Mouse (Mus musculus) lung, postnatal 25 days (tissue): ENCODE results near the gene Tyk2.

ENCODE experiments used
- DNase-seq: peaks from one replicate; pipeline ENCODE4 v3.0.0; 2022; ENCODE audit warnings: low spot score

Tyk2 gene

DNA sequence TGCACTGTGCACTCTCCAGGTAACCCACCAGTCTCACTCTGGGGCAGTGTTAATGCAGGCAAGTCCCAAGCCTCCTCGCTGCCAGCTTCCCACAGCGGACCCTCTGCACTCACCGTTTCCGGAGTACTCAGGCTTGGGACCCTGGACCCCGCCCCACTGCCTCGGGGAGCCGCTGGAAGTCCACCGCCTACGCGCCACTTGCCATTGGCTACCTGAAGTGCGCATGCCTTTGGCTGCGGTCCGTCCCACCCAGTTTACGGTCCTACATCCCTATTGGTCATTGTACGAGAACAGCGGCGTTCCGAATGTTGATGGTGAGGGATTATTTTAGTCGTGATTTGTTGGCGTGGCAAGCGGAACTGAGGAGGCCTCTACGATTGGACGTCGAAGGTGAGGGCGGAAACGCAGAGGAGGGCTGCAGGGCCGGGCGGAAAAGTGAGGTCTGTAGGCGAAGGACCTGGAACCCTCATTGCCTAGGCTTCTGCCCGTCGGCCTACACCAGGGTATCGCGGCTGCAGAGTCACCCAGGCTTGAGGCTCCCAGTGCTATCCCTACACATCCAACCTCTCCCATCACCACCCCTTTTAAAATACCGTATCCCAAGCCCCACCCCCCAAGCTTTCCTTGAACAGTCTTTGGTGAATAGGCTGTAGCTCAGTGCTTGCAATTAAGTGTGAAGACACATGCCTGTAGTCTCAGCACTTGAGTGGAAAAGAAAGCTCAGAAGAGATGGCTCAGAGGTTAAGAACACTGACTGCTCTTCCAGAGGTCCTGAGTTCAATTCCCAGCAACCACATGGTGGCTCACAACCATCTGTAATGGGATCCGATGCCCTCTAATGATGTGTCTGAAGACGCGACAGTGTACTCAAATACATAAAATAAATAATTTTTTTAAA lies at the start of gene Tyk2:
TSS of gene Tyk2 (minus strand) at position 185 of the 898 bp plus-strand sequence.
- peak; percentile 98 for DNase-seq

DNA sequence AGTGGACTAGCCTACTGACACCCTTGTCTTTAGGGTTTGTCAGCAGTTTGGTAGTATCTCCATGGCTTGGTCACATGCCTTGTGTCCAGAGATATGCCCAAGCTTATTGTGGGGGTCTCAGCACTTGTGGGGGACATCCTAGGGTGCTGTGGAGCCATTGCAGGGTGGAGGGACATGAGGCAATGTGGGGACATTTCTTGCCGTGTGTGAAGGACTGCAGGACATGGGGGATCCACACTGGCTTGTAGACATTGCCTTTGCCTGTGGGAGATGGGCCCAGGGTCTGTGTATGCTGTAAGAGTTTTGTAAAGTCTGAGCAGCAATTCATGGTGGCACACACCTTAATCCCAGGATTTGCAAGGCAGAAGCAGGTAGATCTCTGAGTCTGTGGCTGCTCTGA lies 49.8 kb upstream of the Tyk2 start:
- DNase-seq = no peak

DNA sequence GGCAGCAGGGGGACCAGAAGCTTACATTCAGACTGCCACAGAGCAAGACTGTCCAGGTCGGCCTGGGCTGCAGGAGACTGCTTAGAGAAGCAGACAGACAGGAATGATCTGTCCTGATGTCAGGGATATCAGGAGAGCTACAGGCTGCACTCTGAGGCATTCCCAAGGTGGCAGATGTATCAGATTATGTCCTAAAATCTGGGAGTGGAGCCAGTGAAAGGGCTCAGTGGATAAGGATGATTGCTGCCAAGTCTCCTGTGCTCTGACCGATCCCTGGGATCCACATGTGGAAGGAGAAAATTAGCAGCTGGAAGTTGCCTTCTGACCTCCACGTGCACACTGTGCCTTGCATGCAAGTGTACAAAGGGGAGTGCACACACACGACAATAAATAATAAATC lies 49.4 kb upstream of the Tyk2 start:
- no peak for DNase-seq

DNA sequence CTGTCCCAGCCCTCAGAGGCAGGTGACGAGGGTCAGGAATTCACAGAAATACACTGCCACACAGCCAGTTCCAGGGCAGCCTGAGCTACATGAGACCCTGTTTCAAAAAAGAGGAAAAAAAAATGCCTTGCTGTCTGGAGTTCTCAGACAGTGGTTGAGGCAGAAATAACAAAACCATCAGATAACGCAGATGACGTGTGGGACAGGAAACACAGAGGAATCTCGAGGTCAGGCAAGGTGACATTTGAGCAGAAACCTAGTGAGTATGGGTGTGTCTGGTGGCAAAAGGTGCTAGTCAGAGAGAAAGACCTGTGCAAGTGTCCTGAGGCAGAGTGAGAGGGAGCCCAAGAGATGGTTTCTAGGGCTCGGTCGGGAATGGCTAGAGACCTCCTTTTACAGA lies 41.3 kb upstream of the Tyk2 start:
- DNase-seq = no peak

DNA sequence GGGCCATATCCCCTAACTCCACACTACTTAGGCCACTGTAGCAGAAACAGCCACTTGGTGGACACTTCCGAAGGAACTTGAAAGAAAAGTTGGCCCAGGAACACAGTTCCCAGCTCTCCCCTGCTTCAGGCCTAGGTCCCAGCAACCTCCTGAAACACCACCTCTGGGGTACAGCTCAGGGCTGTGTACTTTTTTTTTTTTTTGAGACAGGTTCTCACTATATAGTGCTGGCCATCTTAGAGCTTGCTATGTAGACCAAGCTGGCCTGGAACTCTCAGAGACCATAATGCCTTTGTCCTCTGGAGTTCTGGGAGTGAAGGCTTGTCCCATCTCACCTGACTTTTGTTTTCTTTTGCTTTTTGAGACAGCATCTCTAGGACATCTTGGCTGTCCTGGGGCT lies 38.1 kb upstream of the Tyk2 start:
- no peak for DNase-seq

DNA sequence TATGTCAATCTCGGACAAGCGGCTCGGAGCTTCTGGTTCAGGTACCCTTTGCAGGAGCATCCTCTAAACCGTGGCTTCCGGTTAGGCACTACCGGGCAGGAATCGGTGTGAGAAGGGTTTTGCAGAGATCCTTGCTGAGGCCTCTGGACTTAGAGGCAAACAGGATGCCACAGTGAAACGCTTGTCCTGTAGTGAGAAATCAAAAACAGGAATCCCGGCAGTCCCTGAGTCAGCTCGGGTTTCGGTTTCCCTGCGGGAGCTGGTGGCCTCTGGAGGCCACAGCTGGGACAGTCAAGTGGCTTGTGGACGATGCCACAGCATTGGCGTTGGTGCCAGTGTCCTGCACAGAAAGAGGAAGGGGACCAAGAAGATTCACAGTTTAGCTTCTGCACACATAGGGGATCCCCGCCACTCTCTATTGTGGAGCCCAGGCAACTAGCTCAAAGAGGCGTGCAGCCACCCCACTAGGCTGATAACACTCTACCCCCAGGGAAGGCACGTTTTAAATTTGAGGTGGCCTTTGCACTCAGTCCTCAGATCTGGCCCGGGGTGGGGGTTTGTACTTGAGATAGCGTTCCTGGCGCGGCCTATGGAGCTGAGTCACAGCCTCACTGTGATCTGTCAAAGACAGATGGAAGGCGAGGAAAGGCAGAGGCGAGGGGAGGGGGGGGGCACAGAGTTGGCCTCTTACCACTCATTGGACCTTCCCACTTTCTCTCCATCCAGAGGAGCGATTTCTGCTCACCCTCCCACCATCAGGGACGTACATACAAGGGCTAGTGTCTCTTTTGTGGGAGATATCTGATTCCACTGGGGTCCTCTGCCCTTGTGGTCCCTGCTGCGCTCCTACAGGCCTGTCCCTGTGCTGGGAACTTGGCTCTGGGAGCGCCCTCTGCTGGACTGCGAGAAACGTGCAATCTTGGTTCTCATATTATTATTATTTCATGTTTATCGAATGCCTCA lies 37.4 kb upstream of the Tyk2 start:
- peak; percentile 81 for DNase-seq

DNA sequence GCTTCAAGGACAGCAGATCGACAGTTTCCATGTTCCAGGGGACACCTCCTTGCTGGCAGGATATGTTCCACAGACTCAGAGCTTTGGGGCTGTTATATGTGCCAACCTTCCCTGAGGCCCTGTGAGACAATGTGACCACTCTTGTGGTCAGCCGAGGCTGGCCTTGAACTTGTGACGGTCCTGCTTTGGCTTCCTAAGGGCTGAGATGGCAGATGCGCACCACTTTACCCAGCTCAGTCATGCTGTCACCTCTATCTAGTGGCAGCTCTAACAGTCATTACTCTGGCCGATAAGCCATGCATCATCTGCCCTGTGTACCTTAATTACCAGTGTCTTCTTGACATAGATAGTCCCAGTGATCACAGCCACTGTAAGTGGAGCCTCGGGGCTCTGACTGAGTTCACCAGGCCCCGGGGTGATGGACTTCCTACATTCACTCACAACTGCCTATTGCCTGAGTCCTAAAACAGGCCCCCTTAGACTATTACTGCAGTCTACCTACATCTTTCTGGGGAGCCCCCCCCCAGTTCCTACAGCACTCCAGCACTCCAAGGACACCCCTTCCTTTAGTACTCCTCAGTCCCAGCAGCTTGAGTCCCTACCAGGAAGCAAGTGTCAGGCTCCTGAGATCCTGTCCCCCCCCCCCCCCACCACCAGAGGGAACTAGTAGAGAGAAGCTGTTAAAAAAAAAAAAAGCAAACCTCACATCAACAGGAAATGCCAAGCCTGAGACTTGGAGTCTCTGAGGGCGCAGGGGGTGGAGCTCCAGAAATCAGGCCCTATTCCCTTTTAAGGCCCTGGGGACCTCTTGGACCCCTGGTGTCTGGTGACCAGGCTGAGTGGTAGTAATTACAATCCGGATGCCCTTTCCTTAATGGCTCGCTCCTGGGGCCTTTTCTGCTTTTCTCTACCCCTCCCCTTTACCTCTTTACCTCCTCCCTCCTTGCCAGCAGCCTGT lies 36.4 kb upstream of the Tyk2 start:
- DNase-seq = peak; percentile 51

DNA sequence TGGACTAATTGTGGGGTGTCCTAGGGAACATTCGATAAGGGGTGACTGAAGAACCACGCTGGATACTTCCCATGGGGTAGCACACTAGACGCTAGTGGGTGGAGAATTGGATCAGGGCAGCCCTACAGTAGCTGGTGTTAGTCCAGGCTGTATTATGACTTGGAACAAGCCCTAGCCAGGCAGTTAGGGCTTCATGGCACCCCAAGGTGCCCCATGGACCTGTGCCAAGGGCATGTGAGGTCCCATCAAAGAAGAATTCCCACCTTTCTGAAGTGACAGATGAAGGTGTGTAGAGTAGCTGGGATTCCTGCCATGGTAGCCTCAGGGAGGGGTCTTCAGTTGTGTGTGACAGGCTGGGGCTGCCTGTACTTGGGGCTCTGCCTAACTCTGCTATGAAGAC lies 35.5 kb upstream of the Tyk2 start:
- DNase-seq = no peak

DNA sequence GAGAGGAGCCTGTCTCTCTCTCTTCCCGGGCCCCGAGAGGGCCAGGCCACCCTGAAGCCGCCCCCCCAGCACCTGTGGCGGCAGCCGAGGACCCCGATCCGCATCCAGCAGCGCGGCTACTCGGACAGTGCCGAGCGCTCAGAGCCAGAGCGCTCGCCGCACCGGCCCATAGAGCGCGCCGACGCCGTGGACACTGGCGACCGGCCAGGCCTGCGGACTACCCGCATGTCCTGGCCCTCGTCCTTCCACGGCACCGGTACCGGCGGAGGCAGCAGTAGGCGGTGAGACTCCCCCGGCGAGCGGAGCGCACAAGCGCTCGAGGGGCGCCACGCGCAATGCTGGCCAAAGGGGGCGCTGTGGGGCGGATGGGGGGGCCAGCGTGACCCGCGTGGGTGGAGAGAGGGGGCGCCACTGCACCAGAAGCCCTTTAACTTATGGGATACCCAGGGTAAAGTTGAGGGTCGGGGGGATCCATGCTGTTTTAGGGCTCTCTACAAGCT lies 35.0 kb upstream of the Tyk2 start:
- DNase-seq = no peak

DNA sequence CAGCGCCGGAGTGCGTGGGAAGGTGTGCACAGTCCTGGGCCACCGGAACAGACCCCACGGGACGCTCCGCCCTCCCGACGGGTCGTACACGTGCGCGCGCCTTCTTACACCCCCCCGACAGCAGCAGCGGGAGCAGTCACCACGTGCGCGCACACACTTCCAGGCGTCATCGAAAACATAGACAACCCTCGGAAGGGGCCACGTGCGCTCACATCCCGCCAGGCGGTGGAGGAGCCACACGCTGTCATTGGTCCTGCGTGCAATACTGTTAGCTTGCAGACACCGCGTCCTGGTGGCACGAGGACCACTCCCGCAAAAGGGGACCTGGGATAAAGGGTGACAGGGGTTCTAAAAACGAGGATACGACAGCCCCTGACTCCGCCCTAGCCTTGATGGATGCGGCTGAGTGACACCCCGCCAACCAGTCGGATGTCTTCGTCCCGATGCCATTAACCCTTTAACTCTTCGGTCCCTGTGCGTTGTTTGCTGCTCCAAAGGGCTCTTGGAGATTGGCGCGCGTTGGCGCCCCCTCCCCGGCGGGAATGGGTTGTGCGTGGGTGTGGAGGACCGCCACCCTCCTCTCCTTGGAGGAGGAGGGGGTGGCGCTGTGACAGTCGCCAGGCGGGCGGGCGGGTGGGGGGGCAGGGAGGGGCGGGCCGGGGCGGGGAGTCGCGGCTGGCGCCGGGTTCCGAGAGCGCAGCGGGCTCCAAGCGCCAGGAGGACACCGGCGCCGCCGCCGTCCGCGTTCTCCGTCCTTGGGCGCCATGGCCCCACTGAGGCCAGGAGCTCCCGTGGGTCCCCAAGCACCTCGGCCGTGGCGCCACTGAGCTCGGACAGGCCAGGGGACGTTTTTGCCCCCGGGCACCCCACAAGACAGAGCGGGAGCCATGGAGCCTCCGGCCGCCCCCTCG lies 34.3 kb upstream of the Tyk2 start, which contains the start of gene Pde4a:
TSS of gene Pde4a (plus strand) at position 674 of the 911 bp plus-strand sequence.
- DNase-seq = peak; percentile 26

DNA sequence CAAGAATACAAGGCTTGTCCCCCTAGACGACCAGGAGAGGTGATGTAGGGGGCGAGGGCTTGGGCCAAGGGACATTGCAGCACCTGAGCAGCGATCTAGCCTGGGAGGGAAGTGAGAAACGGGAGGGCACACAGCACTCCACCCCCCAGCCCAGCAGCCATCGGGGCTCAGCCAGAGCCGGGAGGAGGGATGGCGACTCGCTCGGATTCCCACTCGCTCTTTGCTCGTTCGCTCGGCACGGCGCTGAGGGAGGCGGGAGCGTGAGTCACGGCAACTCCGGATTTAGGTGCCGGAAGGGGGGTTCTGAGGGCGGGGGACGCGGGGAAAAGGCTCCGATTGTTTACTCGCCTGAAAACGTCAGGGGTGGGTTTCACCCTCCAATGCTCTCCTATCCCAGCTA lies 33.0 kb upstream of the Tyk2 start:
- DNase-seq = no peak

DNA sequence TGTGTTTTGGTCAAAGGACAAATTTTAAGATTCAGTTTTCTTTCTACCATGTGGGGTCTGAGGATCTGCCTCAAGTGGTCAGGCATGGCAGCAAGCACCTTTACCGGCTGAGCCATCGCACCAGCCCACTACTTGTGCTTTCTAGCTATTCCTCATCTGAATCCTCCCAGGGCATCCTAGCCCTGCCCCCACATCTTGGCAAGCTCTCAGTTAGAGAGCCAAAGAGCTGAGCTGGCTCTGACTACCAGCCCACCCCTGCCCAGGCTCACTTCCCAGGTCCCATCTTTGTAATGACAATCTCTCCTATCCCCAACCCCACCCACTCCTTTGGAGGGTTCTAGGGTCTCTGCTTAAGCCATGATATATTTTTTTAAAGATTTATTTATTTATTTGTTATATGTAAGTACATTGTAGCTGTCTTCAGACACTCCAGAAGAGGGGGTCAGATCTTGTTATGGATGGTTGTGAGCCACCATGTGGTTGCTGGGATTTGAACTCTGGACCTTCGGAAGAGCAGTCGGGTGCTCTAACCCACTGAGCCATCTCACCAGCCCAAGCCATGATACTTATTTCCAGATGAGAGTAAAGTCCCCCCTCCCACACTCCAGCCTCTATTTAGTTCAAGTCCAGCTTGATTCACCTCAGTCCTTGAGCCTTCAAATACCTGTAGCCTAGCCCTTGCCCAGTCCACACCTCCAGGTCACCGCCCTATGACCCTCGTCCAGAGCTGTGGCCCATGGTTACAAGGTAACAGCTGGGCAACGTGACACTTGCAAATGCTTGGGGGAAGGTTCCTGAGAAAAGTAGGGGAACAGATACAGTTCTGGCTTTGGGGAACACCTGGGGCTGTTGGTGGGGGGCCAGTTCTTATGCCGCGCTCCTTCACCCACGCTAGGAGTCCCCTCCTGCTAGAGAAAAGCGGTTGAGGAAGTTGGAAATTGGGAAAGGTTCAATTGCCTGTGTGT lies 32.3 kb upstream of the Tyk2 start:
- DNase-seq = no peak

DNA sequence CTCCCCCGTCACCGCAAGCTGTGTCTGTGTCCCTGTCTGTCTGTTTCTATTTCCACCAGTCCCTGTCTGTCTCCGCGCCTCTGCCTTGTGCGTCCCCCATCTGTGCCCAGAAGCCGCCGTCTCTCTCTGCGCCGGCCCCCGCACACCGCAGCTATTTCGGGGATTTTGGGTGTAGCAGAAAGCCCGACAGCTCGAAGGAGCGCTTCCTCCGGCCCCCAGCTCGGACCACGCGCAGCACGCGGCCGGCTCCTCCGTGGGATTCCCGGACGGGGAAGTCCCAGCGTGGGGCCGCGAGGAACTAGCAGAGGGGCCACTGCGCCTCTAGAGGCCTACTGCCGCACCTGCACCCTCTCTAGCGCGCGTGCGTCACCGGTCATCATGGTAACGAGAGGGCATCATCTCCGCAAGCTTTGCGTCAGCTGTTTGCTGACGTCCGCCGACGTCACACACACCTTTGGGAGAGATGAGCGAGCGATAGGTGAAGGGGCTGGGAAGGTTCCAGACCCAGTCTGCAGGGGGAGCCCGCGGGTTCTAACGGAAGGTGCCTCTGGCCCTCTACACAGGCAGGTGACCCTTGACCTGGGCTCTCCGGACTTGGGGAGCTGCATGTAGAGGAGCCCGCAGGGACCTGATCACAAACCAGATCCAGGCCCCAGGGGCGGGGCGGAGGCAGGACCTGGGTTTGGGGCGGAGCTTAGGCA lies 30.3 kb upstream of the Tyk2 start:
- DNase-seq = peak; percentile 87

DNA sequence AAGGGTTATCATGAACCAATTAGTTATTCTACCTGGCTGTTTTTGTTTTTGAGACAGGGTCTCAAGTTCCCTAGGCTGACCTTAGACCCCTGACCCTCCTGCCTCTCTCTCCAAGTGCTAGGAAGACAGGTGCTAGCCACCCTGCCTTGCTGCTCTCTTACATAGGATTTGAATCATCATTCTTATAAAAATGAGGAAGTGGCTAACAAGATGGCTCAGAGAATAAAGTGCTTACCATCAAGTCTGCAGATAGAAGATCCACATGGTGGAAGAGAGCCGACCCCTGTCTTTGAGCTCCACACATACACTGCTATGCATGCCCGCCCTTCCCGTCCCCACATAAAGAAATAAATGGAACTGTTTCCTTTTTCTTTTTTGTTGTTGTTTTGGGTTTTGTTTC lies 23.7 kb upstream of the Tyk2 start:
- DNase-seq = no peak

DNA sequence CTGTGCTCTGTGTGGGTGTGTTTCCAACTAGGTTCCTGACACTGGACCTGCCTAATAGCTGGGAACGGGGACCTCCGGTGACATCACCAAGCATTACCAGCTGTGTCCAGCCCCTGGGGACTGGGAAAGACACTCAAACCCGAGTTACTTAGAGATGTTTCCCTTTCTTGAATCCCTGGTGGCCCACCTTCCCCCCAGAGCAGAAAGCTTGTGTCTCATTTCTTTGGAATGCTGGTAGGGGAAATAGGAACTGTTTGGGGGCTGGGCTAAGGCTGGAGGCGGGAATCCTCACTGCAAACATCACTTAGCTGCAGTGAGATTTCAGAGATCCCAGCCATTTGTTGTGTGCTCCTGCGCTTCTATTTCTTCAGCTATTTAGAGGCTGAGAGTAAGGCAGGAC lies 22.8 kb upstream of the Tyk2 start:
- no peak for DNase-seq

DNA sequence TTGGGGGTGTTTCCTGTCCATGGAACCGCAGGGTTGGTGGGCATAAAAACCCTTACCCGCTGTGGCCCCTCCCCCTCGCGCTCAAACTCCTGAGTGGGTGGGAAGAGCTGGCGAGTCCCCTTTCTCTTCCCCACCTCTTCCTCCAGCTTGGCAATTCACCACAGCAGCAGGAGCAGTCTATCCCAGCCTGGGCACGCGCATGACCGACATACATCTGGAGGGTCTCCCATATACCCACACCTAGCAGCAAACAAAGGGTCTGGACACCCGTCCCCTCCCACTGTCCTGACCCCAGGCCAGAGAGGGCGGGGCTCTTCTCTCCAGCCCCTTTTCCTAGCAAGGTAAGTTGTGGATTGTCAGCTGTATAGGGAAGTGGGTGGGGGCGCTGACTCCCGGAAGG lies 22.3 kb upstream of the Tyk2 start:
- no peak for DNase-seq

DNA sequence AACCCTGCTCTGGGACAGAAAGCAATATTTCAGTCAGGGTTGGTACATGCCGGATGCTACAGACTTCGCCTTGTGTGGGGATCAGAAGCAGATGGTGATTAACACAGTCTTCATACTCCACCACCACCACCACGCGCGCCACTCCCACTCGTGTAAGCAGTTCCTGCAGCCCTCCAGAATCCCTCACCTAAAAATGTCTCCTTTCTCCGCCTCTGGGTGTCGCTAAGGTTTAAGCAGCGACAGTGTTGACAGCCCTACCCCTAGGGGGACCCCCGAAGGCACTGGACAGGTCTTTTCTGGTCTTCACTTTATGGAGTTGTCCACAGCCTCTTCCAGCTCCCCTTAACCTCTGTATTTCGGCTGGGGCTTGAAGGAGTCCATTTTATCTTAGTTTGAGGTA lies 21.7 kb upstream of the Tyk2 start:
- peak; percentile 50 for DNase-seq

DNA sequence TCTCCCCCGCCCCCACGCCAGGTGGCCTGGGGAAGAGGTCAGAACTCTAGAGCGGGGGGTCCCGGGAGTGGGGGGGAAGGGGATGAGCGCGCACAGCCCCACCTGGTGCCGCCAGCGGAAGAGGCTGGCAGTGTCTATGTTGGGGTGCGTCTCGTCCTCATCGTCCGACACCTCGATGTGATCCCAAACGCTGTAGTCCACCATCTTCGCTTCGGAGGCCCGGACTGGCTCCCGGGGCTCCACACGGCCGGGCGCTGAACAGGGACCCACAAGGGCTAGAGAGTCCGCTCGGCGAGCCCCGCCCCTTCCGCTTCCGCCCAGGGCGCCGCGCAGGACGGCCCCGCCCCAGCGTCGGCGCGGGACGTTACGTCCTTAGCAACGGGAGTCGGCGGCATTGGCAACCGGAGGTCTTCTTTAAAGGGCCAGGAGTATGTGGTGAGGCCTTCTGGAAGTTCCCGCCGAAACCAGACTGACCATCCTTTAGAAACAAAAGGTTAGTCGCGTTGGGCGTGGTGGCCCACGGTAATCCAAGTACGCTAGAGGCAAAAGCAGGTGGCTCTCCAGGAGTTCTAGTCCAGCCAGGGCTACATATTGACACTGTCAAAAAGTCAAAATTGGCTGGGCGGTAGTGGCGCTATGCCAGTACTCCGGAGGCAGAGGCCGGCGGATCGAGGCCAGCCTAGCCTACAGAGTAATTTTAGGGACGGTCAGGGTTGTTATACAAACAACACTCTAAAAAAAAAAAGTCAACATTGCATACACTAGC lies 18.8 kb upstream of the Tyk2 start, which contains the start of gene Cdc37:
TSS of gene Cdc37 (minus strand) at position 329 of the 766 bp plus-strand sequence.
- peak; percentile 93 for DNase-seq
